Mouse (Mus musculus): ENCODE measurements around the gene Grap. TPM values are rescaled to one million over a fixed set of nuclear protein-coding genes. Genes with fewer than 3 reads are reported as not detected.

Grap gene
- polyA plus RNA-seq, 1 experiment from 2014 or later = 4.8 TPM

DNA sequence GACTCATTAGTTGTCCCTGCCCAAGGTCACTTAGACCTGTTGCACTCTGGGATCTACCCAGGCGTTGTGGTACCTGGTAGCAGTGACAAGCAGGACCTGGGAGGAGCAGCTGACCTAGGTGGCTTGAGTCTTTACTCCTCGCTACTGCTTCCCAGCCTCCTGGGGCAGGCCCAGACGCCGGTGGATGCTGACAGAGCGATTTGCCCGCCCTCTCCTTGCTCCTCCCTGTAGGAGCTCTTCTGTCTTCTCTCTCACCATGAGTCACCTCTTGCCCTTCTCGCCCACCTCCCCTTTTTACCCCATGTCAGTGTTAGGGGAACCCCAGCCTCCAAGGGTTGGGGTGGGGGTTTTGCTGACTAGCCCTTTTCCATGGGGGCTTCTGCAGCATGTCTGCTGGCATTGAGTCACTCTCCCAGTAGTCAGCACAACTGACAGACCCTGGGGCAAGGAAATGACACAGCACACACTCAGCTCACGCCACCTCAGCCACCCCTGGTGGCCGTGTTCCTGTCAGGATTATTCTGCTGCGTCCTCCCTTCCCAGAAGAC, 33.9 kb downstream of the Grap start:
- peak; percentile 28 for DNase-seq
- peak overlapping the region; percentile 84 for H3K9ac ChIP-seq
- peak overlapping the region; percentile 91 for H3K4me2 ChIP-seq
- no peak for ATAC-seq (ENCODE audit: low read depth)
- H3K27me3 ChIP-seq = peaks cover 15% of the 10 kb centered on the region
- H3K4me1 ChIP-seq (replicated peaks) = peaks cover 68% of the 10 kb centered on the region
- 40% methylated on average over 10 of the region's 10 CpGs for WGBS (ENCODE audit: insufficient replicate concordance)
- peak overlapping the region; percentile 87 for H3K27ac ChIP-seq
- no peaks in the 10 kb centered on the region for H3K9me3 ChIP-seq (replicated peaks)
- peaks cover 15% of the 10 kb centered on the region; the same call in 1 of the 2 replicates for H3K36me3 ChIP-seq
- peak overlapping the region; percentile 75 for H3K4me3 ChIP-seq (replicated peaks)

GRCm38 (mm10) chr11:61687595-61687994, 34.5 kb downstream of the Grap start:
- peaks cover 68% of the 10 kb centered on the region for H3K4me1 ChIP-seq (replicated peaks)

GRCm38 (mm10) chr11:61692996-61693395, 39.9 kb downstream of the Grap start:
- Histone ChIP-seq H3K27me3 (0 out of 2 replicates have a peak, but pooled peaks cover 4% of the 10 kb centered on the region), H3K9me3 (replicated peaks) (no peaks in the 10 kb centered on the region), H3K9ac (no peak overlapping the region), H3K4me2 (no peak overlapping the region), H3K36me3 (peaks cover 53% of the 10 kb centered on the region), H3K4me1 (replicated peaks) (peaks cover 20% of the 10 kb centered on the region), H3K27ac (no peak overlapping the region), H3K4me3 (replicated peaks) (no peak overlapping the region)
- WGBS (ENCODE audit: insufficient replicate concordance) = 81% methylated on average over 5 of the region's 5 CpGs
- ATAC-seq (ENCODE audit: low read depth) (no peak), DNase-seq (no peak)

More at GRCm38 (mm10) chr11:61687595-61687994, 34.5 kb downstream of the Grap start:
- Histone ChIP-seq H3K9me3 (replicated peaks) (no peaks in the 10 kb centered on the region), H3K27me3 (peaks cover 13% of the 10 kb centered on the region), H3K27ac (peak overlapping the region; percentile 87; the same call in 1 of the 2 replicates), H3K4me3 (replicated peaks) (peak overlapping the region; percentile 75), H3K4me2 (peak overlapping the region; percentile 91), H3K36me3 (peaks cover 18% of the 10 kb centered on the region; the same call in 1 of the 2 replicates), H3K9ac (peak overlapping the region; percentile 84; the same call in 1 of the 2 replicates)
- ATAC-seq (ENCODE audit: low read depth) = peak; percentile 22
- 33% methylated on average over 2 of the region's 2 CpGs for WGBS (ENCODE audit: insufficient replicate concordance)
- no peak for DNase-seq

GRCm38 (mm10) chr11:61698852-61699251, 45.8 kb downstream of the Grap start:
- Histone ChIP-seq H3K9ac (no peak overlapping the region), H3K27ac (no peak overlapping the region), H3K4me2 (no peak overlapping the region), H3K36me3 (peaks cover 76% of the 10 kb centered on the region), H3K9me3 (replicated peaks) (no peaks in the 10 kb centered on the region), H3K4me1 (replicated peaks) (no peaks in the 10 kb centered on the region), H3K4me3 (replicated peaks) (no peak overlapping the region), H3K27me3 (peaks cover 8% of the 10 kb centered on the region; the same call in 1 of the 2 replicates)
- ATAC-seq (ENCODE audit: low read depth) (no peak), DNase-seq (no peak)

DNA sequence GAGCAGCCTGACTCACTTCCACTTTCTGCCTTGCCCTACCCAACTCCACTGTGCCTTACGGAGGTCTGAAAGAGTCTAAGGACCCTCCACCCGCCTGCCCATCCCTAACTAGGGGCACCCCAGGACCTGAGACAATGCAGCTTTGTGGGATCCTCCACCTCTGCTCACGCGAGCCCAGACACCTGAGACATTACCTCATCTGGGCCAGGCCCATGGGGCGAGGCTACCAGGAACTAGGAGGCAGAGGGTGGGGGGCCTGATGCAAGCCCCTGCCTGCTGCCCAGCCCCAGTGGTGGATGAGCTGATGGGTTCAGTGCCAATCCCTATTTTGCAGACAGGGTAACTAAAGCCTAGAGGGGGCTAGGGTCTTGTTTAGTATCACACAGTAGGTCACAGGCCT, 46.4 kb downstream of the Grap start:
- no peak overlapping the region for H3K4me3 ChIP-seq (replicated peaks)
- H3K4me2 ChIP-seq = no peak overlapping the region
- H3K27me3 ChIP-seq = peaks cover 8% of the 10 kb centered on the region; the same call in 1 of the 2 replicates
- ATAC-seq (ENCODE audit: low read depth) (no peak), DNase-seq (no peak)
- no peak overlapping the region for H3K27ac ChIP-seq
- H3K36me3 ChIP-seq = peaks cover 78% of the 10 kb centered on the region
- H3K4me1 ChIP-seq (replicated peaks) = no peaks in the 10 kb centered on the region
- 85% methylated on average over 5 of the region's 5 CpGs for WGBS (ENCODE audit: insufficient replicate concordance)
- H3K9ac ChIP-seq = no peak overlapping the region
- H3K9me3 ChIP-seq (replicated peaks) = no peaks in the 10 kb centered on the region

- Histone ChIP-seq H3K27me3 (peaks cover 8% of the 10 kb centered on the region; the same call in 1 of the 2 replicates), H3K4me1 (replicated peaks) (no peaks in the 10 kb centered on the region), H3K4me2 (no peak overlapping the region), H3K9ac (no peak overlapping the region), H3K36me3 (peaks cover 79% of the 10 kb centered on the region), H3K9me3 (replicated peaks) (no peaks in the 10 kb centered on the region), H3K4me3 (replicated peaks) (no peak overlapping the region), H3K27ac (no peak overlapping the region)
- WGBS (ENCODE audit: insufficient replicate concordance) = 60% methylated on average over 4 of the region's 4 CpGs
- no peak for DNase-seq
- ATAC-seq (ENCODE audit: low read depth) = no peak
Observed at GRCm38 (mm10) chr11:61699933-61700332, 46.9 kb downstream of the Grap start.

- H3K27ac ChIP-seq = no peak overlapping the region
- H3K4me1 ChIP-seq (replicated peaks) = peaks cover 5% of the 10 kb centered on the region; the same call in 1 of the 2 replicates
- peaks cover 4% of the 10 kb centered on the region; the same call in 1 of the 2 replicates for H3K27me3 ChIP-seq
- no peak for DNase-seq
- no peak overlapping the region for H3K4me2 ChIP-seq
- H3K9ac ChIP-seq = no peak overlapping the region
- no peak for ATAC-seq (ENCODE audit: low read depth)
- no peak overlapping the region for H3K4me3 ChIP-seq (replicated peaks)
- H3K9me3 ChIP-seq (replicated peaks) = no peaks in the 10 kb centered on the region
- peaks cover 65% of the 10 kb centered on the region for H3K36me3 ChIP-seq
- WGBS (ENCODE audit: insufficient replicate concordance) = 78% methylated on average over 5 of the region's 5 CpGs
Observed at GRCm38 (mm10) chr11:61701696-61702095, 48.6 kb downstream of the Grap start.

- H3K27ac ChIP-seq = no peak overlapping the region
- ATAC-seq (ENCODE audit: low read depth) (no peak), DNase-seq (no peak)
- WGBS (ENCODE audit: insufficient replicate concordance) = 89% methylated on average over 5 of the region's 5 CpGs
- peaks cover 4% of the 10 kb centered on the region; the same call in 1 of the 2 replicates for H3K27me3 ChIP-seq
- peaks cover 59% of the 10 kb centered on the region for H3K36me3 ChIP-seq
- no peak overlapping the region for H3K4me3 ChIP-seq (replicated peaks)
- H3K4me2 ChIP-seq = no peak overlapping the region
- H3K9me3 ChIP-seq (replicated peaks) = no peaks in the 10 kb centered on the region
- H3K9ac ChIP-seq = no peak overlapping the region
- peaks cover 5% of the 10 kb centered on the region; the same call in 1 of the 2 replicates for H3K4me1 ChIP-seq (replicated peaks)
Observed at GRCm38 (mm10) chr11:61702494-61702893, 49.4 kb downstream of the Grap start.

- peaks cover 5% of the 10 kb centered on the region; the same call in 1 of the 2 replicates for H3K4me1 ChIP-seq (replicated peaks)
- WGBS (ENCODE audit: insufficient replicate concordance) = 69% methylated on average over 2 of the region's 2 CpGs
- H3K9ac ChIP-seq = no peak overlapping the region
- no peak for ATAC-seq (ENCODE audit: low read depth)
- H3K4me3 ChIP-seq (replicated peaks) = no peak overlapping the region
- H3K27me3 ChIP-seq = no peaks in the 10 kb centered on the region; the same call in 1 of the 2 replicates
- no peaks in the 10 kb centered on the region for H3K9me3 ChIP-seq (replicated peaks)
- no peak overlapping the region for H3K27ac ChIP-seq
- peaks cover 48% of the 10 kb centered on the region for H3K36me3 ChIP-seq
- no peak for DNase-seq
- no peak overlapping the region for H3K4me2 ChIP-seq
Observed at GRCm38 (mm10) chr11:61705581-61705980, 52.5 kb downstream of the Grap start.

- no peak for ATAC-seq (ENCODE audit: low read depth)
- H3K4me3 ChIP-seq (replicated peaks) = no peak overlapping the region
- H3K27me3 ChIP-seq = peaks cover under 1% of the 10 kb centered on the region
- H3K4me1 ChIP-seq (replicated peaks) = peaks cover 5% of the 10 kb centered on the region; the same call in 1 of the 2 replicates
- 49% methylated on average over 4 of the region's 4 CpGs for WGBS (ENCODE audit: insufficient replicate concordance)
- H3K36me3 ChIP-seq = peaks cover 42% of the 10 kb centered on the region
- no peak overlapping the region for H3K27ac ChIP-seq
- no peaks in the 10 kb centered on the region for H3K9me3 ChIP-seq (replicated peaks)
- H3K9ac ChIP-seq = no peak overlapping the region
- no peak overlapping the region for H3K4me2 ChIP-seq
- DNase-seq = no peak
Observed at GRCm38 (mm10) chr11:61706232-61706631, 53.2 kb downstream of the Grap start.

GRCm38 (mm10) chr11:61708928-61709327, 55.9 kb downstream of the Grap start:
- Histone ChIP-seq H3K4me2 (no peak overlapping the region), H3K9me3 (replicated peaks) (no peaks in the 10 kb centered on the region), H3K4me3 (replicated peaks) (no peak overlapping the region), H3K27ac (no peak overlapping the region), H3K36me3 (peaks cover 17% of the 10 kb centered on the region), H3K4me1 (replicated peaks) (peaks cover 5% of the 10 kb centered on the region; the same call in 1 of the 2 replicates), H3K27me3 (peaks cover 8% of the 10 kb centered on the region), H3K9ac (no peak overlapping the region)
- 50% methylated on average over 3 of the region's 3 CpGs for WGBS (ENCODE audit: insufficient replicate concordance)
- no peak for ATAC-seq (ENCODE audit: low read depth)
- no peak for DNase-seq

Data from liver, embryonic 13.5 days (tissue).